Mouse (Mus musculus) mature B cell (primary cell): ENCODE measurements around the gene Hist1h1c.

Experiments
- in situ Hi-C: fragments of 300-500 bp; cut with MboI; formaldehyde crosslinking; loops from 2 replicates; pipeline ENCODE4 v1.14.3; 2019

Gene Hist1h1c

DNA sequence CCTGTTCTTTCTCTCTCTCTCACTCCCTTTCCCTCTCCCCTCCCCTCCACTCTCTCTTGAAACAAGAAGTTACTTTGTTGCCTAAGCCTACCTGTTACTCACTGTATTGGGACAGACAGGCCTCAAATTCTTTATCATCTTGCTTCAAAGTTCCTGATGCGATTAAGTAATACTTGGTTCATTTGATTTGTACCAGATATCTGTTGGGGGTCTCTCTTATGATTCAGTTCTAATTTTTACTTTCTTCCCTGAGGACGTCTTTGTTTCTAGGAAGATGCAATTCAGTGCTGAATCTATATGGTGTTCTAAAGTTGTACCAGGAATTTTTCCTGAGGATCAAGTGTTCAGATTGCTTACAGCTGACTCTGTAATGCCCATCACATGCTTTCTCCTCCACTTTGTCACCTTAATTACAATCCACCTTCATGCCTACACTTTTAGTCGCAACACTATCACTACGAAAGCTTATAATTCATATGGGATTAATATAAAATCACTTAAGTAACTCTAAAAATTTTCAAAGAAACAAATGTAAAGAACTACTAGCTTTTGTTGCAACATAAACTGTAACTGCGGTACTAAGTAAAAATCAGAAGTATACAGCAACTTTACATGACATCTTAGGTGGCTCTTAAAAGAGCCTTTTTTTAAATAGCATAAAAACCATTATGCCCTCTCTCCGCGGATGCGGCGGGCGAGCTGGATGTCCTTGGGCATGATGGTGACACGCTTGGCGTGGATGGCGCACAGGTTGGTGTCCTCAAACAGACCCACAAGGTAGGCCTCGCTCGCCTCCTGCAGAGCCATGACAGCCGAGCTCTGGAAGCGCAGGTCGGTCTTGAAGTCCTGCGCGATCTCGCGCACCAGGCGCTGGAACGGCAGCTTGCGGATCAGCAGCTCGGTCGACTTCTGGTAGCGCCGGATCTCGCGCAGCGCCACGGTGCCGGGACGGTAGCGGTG lies 6.1 kb downstream of the Hist1h1c start:
- in situ Hi-C loops: loop anchor here (5.0 to 10.0 kb wide), 4 partner anchors 162 to 1920 kb away; partner anchors contain the start of genes Hist1h1d, Hist1h2ah, Hist1h2bk and Hist1h4d

DNA sequence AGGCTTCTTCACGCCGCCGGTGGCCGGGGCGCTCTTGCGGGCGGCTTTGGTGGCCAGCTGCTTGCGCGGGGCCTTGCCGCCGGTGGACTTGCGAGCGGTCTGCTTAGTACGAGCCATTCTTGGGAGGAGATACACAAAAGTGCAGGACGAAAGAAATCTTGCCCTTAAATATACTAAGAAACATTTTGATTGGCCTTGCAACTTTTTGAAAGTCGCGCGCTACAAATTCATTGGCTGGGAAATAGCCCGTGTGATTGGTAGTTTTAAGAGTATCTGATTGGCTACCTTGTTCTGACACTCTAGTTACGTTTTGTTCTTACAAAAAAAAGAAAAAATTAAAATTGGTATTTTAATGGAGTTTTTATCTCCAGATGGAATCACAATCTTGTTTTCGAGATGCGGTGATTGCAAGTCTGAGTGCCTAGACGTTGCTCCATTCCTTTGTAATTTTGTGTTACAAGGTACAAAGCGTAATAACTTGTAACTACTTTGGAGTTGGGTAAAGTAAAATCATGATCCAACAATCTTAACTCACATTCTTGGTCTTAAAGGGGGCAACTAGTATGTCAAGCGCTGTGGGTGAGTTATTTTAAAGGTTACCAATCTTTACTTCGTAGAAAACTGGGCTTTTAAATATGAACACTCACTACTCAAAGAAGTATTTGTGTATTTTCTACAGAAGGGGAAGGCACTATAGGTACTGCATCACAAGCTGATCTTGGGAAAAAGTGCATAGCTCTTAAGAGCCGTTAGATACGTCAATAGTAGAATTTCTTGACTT lies 7.0 kb downstream of the Hist1h1c start, which contains the start of gene Hist1h3c:
Gene Hist1h3c, minus strand, starts transcription at position 222 of the 781 bp plus-strand sequence.
- in situ Hi-C loops: loop anchor here (10.0 kb wide), 3 partner anchors 191 to 1921 kb away; partner anchors contain the start of genes Hist1h1d, Hist1h2ah, Hist1h2bk and Hist1h4f

DNA sequence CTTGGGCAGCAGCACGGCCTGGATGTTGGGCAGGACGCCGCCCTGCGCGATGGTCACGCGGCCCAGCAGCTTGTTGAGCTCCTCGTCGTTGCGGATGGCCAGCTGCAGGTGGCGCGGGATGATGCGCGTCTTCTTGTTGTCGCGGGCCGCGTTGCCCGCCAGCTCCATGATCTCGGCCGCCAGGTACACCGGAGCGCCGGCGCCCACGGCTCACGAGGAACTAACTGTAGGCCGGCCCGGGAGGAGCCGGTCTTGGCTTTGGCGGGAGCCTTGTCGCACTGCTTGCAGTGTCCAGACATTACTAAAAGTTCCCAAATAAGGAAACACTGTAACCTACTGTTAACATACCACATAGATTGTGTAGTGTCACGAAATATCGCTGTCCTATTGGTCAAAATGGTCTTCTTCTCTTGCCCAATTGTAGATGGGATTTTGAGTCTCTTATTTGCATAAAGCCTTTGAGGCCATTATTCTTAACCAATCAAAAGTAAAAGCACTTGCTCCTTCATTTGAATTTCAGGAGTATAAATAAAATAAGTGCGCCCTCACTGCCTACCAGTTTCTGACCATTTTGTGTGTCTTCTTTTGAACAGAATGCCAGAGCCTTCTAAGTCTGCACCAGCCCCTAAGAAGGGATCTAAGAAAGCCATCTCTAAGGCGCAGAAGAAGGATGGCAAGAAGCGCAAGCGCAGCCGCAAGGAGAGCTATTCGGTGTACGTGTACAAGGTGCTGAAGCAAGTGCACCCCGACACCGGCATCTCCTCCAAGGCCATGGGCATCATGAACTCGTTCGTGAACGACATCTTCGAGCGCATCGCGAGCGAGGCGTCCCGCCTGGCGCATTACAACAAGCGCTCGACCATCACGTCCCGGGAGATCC lies 7.8 kb downstream of the Hist1h1c start, which contains the start of gene Hist1h2bb:
Gene Hist1h2bb, plus strand, starts transcription at position 534 of the 880 bp plus-strand sequence.
- in situ Hi-C loops: loop anchor here (10.0 kb wide), 3 partner anchors 192 to 1922 kb away; partner anchors contain the start of genes Hist1h1d, Hist1h2ah, Hist1h2bk and Hist1h4f

DNA sequence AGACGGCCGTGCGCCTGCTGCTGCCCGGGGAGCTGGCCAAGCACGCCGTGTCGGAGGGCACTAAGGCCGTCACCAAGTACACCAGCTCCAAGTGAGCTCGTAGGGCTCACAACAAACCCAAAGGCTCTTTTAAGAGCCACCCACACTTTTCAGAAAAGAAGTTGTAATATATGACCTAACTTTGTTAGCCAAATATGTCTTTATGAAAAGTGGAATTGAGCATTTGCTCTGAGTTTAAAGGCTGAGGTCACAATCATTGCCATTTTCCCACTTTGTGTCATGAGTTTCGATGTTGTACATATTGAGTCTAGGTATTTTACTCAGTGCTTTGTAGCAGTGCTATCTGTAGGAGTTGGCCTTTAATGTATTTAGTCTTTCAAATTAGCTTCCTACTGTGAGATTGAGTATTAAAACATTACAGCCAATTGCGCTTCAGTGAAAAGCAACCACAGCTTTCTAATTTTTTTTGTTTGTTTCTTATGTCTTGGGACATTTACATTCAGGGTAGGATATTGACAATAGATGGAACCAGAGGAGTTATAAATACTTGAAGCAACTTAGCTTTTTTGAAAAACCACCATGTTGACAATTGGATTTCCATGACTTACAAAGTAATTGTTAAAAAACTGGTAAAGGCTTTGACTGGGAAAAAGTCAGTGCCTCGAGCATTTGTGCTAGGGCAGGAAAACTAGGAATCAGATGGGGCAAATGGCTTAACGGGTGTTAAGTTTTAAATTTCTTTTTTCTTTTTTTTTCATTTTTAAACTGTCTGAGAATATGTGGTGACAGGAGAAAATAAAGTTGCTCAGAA lies 8.7 kb downstream of the Hist1h1c start:
- in situ Hi-C loops: loop anchor here (10.0 kb wide), 3 partner anchors 192 to 1922 kb away; partner anchors contain the start of genes Hist1h1d, Hist1h2ah, Hist1h2bk and Hist1h4f

DNA sequence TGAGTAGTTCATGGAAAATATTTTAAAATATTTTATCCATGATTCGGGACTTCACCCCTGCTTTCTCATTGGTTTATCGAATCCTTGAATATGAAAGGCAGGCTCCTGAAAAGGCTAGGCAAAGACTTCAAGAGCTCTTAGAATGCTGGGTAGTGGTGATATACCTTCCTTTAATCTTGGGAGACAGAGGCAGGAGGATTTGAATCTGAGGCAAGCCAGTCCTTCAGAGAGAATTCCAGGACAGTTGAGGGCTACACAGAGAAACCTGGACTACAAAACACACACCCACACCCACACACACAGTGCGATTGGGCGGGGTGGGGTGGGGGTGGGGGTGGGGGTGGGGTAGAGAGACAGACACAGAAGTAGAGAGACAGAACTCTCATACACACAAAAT lies 9.3 kb downstream of the Hist1h1c start:
- in situ Hi-C loops: loop anchor here (10.0 kb wide), 3 partner anchors 193 to 1923 kb away; partner anchors contain the start of genes Hist1h1d, Hist1h2ah, Hist1h2bk and Hist1h4f

DNA sequence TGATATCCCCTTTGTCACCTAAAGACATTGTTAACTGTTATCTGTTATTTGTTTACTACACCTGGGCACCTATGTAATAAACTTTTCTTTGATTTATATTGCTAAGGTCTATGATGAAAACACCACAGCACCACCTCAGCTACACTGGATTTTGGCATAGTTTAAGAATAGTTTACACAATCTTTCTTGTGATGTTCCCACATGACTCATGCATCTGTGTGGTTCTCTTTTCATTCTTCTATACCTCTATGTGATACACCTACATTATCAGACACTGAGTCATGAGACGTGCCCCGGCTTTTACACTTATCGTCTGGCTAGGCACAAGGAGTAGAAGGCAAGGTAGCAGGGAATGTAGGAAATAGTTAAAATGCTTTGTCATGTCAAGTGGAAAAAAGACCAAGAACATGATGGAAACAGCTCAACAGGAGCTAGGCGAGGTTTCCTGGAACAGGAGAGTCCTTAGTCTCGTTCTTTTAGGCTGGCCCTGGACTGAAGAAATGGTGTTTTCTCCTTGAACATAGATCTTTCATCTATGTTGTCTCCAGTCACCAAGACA lies 11.0 kb downstream of the Hist1h1c start:
- in situ Hi-C loops: loop anchor here (10.0 kb wide), 4 partner anchors 195 to 1925 kb away; partner anchors contain the start of genes Hist1h1d, Hist1h2ah, Hist1h2bk and Hist1h4f

DNA sequence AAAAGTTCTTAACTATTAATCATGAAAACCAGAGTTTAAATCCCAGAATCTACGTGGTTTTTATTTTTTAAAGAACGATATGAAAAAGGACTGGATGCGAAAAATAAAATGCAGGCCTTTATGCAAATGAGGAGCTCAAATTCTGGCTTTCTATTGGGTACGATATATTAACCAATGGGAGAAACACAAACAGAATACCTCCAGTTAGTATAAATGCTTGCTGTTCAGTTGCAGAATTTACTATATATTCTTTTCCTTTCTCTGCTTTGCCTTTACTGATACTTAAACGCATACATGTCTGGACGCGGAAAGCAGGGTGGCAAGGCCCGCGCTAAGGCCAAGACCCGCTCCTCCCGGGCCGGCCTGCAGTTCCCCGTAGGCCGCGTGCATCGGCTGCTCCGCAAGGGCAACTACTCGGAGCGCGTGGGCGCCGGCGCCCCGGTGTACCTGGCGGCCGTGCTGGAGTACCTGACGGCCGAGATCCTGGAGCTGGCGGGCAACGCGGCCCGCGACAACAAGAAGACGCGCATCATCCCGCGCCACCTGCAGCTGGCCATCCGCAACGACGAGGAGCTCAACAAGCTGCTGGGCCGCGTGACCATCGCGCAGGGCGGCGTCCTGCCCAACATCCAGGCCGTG lies 12.3 kb downstream of the Hist1h1c start, which contains the start of gene Hist1h2ab:
Gene Hist1h2ab, plus strand, starts transcription at position 288 of the 639 bp plus-strand sequence.
- in situ Hi-C loops: loop anchor here (10.0 kb wide), 1 partner anchor 316 kb away; no protein-coding TSS in a partner anchor

DNA sequence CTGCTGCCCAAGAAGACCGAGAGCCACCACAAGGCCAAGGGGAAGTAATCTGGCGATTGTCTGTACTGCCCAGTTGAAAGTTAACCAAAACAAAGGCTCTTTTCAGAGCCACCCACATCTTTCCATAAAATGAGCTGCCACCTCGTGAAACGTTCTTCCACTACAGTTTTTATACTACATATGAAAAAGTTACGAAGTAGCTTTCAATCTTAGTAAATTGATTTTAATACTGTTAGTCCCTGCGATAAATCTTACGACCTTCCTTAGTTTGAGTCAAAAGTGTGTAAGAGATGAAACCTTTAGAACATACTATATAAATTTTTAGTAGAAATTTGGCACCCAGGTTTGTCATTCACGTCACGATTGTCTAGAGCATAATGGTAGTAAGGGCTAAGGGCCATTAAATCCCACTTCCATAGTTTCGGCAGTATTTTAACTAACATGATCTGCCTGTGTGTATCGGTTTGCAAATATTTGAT lies 12.9 kb downstream of the Hist1h1c start:
- in situ Hi-C loops: loop anchor here (10.0 kb wide), 1 partner anchor 317 kb away; no protein-coding TSS in a partner anchor

DNA sequence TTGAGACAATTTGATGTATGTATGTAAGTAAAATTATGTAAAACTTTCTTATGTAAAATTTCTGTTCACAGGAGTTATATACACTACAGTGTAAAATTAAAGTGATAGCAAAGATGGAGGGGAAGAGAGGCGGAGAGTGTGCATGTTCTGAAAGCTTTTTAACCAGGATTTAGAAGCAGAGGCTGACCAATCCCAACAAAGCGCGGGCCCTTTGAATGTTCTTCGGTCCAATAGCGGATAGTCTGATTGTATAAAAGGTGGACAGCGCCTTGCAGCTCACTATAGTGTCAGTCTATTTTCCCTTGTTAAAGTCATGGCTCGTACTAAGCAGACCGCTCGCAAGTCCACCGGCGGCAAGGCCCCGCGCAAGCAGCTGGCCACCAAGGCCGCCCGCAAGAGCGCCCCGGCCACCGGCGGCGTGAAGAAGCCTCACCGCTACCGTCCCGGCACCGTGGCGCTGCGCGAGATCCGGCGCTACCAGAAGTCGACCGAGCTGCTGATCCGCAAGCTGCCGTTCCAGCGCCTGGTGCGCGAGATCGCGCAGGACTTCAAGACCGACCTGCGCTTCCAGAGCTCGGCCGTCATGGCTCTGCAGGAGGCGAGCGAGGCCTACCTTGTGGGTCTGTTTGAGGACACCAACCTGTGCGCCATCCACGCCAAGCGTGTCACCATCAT lies 13.6 kb downstream of the Hist1h1c start, which contains the start of gene Hist1h3b:
Gene Hist1h3b, plus strand, starts transcription at position 201 of the 675 bp plus-strand sequence.
- in situ Hi-C loops: loop anchor here (10.0 kb wide), 1 partner anchor 317 kb away; no protein-coding TSS in a partner anchor

DNA sequence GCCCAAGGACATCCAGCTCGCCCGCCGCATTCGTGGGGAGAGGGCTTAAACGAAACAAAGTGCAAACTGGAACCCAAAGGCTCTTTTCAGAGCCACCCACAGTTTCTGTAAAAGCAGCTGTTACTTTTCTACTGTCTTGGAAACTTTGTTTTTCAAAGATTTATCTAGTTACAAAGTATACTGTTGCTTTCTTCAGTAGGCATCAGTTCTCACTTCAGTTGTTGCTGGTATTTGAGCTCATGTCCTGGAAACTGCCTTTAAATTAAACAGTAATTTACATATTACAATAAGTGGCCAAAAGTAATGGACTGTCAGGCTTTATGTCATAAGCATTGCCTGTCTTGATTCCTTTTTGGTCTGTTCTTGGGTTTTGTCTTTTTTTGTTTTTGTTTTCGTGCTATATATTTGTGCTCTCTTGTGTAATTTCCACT lies 14.1 kb downstream of the Hist1h1c start:
- in situ Hi-C loops: loop anchor here (10.0 kb wide), 1 partner anchor 318 kb away; no protein-coding TSS in a partner anchor

DNA sequence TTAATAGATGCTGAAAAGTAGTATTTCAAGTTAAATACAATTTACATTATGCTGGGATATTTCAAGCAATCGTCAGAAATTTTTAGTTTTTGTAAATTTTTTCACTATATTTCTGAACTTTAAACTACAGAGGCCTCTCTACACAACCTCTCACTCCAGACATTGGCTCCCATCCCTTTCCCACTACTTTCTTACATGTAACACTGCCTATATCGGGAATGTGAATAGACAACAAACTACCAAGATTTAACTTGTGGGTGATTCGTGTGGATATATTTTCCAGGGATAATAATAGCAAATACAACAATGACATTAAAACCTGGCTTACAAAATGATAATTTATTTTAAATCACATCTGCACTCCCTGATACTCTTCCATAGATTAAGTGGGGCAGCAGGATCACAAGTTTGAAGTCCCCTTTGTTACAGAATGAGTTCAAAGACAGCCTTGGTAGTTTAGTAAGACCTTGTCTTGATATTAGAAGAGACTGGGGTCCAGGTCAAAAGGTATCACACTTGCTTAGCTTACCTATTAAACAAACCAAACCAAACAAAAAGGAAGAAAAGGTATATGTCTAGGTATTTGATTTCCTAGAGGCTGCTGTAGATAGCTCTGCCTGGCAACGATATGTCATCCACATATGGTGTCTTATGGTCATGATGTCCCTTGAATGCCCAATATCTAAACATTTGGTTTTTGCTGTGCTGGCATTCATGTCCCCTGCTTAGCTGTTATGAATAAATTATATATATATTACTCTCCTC lies 14.9 kb downstream of the Hist1h1c start:
- in situ Hi-C loops: loop anchor here (10.0 kb wide), 1 partner anchor 319 kb away; no protein-coding TSS in a partner anchor

DNA sequence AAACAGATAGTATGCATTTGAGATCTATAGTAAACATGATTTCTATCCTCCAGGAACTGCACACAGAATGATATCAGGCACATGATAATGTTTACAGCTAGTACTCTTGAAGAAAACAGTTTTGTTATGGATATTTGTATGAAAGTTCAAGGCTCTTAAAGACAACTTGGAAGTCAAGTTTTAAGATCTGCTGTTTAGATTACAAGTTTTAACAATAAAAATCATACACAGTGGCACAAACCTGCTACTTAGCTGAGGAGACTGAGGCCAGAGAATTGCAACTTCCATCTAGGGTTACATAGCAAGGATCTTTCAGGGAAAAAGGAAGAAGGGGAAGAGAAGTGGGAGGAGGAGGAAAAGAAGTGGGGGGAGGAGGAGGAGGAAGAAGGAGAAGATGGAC lies 16.4 kb downstream of the Hist1h1c start:
- in situ Hi-C loops: loop anchor here (10.0 kb wide), 1 partner anchor 320 kb away; no protein-coding TSS in a partner anchor

DNA sequence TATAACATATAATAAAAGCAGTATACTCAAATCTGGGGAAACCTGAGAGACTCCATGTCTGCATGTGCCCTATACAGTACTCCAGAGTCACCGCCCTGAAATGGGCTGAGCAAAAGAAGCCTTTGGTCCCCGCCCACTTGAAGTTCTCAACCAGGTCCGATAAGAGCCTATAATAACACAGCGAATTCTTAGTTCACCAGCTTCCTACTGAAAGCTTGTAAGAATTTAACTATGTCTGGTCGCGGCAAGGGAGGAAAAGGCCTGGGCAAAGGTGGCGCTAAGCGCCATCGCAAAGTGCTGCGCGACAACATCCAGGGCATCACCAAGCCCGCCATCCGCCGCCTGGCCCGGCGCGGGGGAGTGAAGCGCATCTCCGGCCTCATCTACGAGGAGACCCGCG lies 18.2 kb downstream of the Hist1h1c start, which contains the start of gene Hist1h4b:
Gene Hist1h4b, plus strand, starts transcription at position 224 of the 400 bp plus-strand sequence.
- in situ Hi-C loops: loop anchor here (10.0 kb wide), 1 partner anchor 322 kb away; no protein-coding TSS in a partner anchor

DNA sequence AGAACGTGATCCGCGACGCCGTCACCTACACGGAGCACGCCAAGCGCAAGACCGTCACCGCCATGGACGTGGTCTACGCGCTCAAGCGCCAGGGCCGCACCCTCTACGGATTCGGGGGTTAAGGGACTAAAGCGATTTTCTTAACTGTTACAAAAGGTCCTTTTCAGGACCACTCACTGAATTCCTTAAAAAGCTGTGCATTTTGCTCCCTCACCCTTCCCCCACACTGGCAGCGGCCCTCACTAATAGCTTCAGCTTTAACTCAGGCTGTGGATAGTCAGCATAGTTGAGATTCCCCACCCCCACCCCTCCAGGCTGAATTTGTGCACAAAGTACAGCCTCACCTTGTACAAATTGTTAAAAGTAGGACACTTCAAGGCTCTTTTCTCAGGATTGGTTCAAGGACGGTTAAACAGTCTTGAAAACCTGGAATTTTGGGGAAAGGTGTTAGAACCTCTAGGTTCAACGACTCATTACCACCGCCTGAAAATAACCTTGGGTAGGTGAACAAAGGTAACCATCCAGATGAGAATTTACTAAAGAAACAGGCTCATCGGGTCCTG lies 18.7 kb downstream of the Hist1h1c start:
- in situ Hi-C loops: loop anchor here (10.0 kb wide), 1 partner anchor 322 kb away; no protein-coding TSS in a partner anchor

DNA sequence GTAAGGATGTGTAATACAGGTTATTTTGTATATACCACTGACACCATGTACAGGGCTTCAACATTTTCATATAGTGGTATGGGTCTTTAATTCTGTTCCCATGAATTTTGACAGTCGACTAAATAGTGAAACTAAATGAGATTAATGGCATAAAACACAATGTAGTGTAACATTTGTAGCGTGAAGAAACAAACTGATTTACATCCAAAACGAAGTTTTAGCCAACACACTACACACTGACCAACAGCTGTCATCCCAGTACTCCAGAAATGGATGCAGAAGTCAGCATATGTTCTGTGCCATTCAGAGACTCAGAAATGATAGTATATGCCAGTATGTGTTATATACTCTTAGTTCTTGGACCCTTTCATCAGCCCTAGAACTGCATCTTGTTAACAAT lies 19.3 kb downstream of the Hist1h1c start:
- in situ Hi-C loops: loop anchor here (10.0 kb wide), 1 partner anchor 323 kb away; no protein-coding TSS in a partner anchor

DNA sequence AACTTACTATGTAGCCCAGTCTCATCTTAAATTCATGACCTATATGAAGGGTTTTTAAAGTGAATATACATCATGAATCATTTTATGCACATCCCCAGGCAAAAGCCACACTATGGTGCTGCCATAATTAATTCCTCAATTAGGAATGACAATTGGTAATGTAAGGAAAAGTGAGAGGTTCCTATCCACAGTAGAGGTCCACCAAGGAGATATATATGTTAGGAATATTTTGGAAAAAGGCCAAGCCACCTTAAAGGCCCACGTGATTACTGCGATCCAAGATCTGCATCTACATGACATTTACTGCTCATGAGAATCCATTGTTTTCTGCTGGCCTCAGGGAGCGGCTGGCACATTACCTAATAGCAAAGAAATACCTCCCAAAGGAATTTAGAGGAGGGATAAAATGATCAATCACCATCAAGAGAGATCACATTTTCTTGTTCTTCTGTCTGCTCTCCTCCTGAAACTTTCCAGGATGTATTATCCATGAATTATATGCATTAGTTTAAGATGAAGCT lies 20.7 kb downstream of the Hist1h1c start:
- in situ Hi-C loops: loop anchor here (10.0 kb wide), 1 partner anchor 325 kb away; no protein-coding TSS in a partner anchor
